Mouse (Mus musculus): ENCODE data around the gene Krtap4-7. TPM values are rescaled to one million over a fixed set of nuclear protein-coding genes. Genes with fewer than 3 reads are reported as not detected.
"Not testable (repeated sequence)": the region's sequence is repeated elsewhere in the genome, so short reads cannot be mapped to it uniquely, and the experiment has no call there.

Gene Krtap4-7
- not detected in 2 replicates for polyA plus RNA-seq (2015; fragmentation: Nextera tagmentation; extraction: Ambion mirVana)

DNA sequence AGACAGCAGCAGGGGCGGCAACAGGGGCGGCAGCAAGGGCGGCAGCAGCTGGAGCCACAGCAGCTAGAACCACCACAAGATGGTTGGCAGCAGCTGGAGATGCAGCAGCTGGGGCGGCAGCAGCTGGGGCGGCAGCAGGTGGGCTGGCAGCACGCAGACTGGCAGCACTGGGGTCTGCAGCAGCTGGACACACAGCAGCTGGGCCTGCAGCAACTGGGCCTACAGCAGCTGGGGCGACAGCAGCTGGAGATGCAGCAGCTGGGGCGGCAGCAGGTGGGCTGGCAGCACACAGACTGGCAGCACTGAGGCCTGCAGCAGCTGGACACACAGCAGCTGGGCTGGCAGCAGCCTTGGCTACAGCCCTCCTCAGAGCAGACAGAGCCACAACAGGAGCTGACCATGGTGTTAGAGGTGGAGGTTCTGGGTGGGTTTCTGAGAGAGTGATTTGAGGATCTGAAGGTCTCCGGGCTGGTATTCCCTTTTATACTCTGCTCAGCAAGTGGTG lies at the start of gene Krtap4-7:
Gene Krtap4-7 (minus strand): TSS at position 455 of the 505 bp plus-strand sequence.
- H3K4me1 ChIP-seq (replicated peaks); H3K4me3 ChIP-seq; ATAC-seq (ENCODE audit: low FRiP score); H3K36me3 ChIP-seq; H3K4me2 ChIP-seq; H3K9ac ChIP-seq; H3K27ac ChIP-seq; H3K9me3 ChIP-seq; H3K27me3 ChIP-seq: not testable (repeated sequence)
- WGBS: 87% methylated on average over 9 of the region's 9 CpGs

DNA sequence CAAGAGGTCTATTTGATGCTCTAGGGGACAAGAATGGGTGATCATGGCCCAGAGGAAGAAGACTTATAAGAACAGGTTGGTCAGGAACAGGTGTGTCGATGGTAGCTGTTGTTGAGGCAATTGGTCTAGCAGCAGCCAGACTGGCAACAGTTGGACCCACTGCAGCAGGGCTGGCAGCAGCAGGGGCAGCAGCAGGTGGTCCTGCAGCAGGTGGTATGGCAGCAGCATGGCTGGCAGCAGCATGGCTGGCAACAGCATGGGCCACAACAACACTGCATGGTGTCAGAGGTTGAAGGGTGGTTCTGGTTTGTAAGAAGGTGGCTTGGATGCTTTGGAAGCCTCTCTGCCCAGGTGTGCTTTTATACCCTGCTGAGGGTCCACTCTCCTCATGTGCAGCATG lies 46.6 kb upstream of the Krtap4-7 start, which contains the start of gene Gm14190:
Gene Gm14190 (minus strand): TSS at position 278 of the 400 bp plus-strand sequence.
- H3K36me3 ChIP-seq: no peaks in the 10 kb centered on the region
- no peaks in the 10 kb centered on the region for H3K9me3 ChIP-seq
- H3K9ac ChIP-seq: no peak within 1 kb of the TSS
- no peak within 1 kb of the TSS for H3K27ac ChIP-seq
- WGBS: 84% methylated on average over 1 of the region's 1 CpGs
- ATAC-seq (ENCODE audit: low FRiP score): no peak
- no peak within 1 kb of the TSS for H3K4me3 ChIP-seq
- H3K4me1 ChIP-seq (replicated peaks): no peaks in the 10 kb centered on the region
- no peak within 1 kb of the TSS for H3K4me2 ChIP-seq
- no peaks in the 10 kb centered on the region for H3K27me3 ChIP-seq

DNA sequence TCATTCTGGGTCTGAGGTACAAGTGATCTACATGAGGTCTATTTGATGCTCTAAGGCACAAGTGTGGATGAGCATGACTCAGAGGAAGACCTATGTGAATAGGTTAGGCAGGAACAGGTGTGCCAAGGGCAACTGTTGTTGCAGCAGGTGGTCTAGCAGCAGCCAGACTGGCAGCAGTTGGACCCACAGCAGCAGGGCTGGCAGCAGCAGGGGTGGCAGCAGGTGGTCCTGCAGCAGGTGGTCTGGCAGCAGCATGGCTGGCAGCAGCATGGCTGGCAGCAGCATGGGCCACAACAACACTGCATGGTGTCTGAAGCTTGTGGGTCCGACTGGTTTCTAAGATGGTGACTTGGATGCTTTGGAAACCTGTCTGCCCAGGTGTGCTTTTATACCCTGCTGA lies 41.3 kb upstream of the Krtap4-7 start:
- H3K4me1 ChIP-seq (replicated peaks); H3K4me2 ChIP-seq; H3K27ac ChIP-seq; H3K36me3 ChIP-seq; ATAC-seq (ENCODE audit: low FRiP score); H3K27me3 ChIP-seq; H3K9ac ChIP-seq; H3K9me3 ChIP-seq; H3K4me3 ChIP-seq: not testable (repeated sequence)
- 85% methylated on average over 1 of the region's 1 CpGs for WGBS

DNA sequence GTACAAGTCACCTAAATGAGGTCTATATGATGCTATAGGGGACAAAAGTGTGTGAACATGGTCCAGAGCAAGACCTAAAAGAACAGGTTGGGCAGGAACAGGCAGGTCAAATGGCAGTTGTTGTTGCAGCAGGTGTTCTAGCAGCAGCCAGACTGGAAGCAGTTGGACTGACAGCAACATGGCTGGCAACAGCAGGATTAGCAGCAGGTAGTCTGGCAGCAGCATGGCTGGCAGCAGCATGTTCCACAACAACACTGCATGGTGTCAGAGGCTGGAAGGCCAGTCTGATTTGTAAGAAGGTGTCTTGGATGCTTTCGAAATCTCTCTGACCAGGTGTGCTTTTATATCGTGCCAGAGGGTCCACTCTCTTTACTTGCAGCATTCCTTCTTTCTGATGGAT lies 39.6 kb upstream of the Krtap4-7 start:
- Histone ChIP-seq H3K9me3 (no peaks in the 10 kb centered on the region), H3K36me3 (no peaks in the 10 kb centered on the region), H3K27me3 (no peaks in the 10 kb centered on the region), H3K4me1 (replicated peaks) (no peaks in the 10 kb centered on the region), H3K4me2 (no peak overlapping the region), H3K4me3 (no peak overlapping the region), H3K27ac (no peak overlapping the region), H3K9ac (no peak overlapping the region)
- WGBS: 90% methylated on average over 2 of the region's 2 CpGs
- no peak for ATAC-seq (ENCODE audit: low FRiP score)

DNA sequence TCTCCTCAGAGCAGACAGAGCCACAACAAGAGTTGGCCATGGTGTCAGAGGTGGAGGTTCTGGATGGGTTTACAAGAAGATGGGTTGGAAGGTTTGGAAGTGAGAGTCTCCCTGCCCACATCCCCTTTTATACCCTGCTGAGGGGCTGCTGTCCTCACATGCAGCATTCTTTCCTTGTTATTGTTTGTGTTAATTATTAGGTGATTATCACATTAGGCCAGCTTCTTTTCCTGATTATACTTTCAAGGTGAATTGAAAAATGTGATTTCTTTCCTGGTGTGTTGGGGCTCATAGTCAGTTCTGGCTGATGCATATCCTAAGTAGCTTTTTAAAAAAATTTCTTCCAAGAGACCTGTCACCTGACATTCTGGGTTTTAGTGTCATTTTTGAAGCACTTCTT lies 22.0 kb upstream of the Krtap4-7 start, which contains the start of gene Krtap4-6:
Gene Krtap4-6 (minus strand): TSS at position 101 of the 400 bp plus-strand sequence.
- no peak for ATAC-seq (ENCODE audit: low FRiP score)
- no peaks in the 10 kb centered on the region for H3K9me3 ChIP-seq
- H3K27me3 ChIP-seq: no peaks in the 10 kb centered on the region
- H3K4me2 ChIP-seq: no peak within 1 kb of the TSS
- H3K4me1 ChIP-seq (replicated peaks): no peaks in the 10 kb centered on the region
- H3K9ac ChIP-seq: no peak within 1 kb of the TSS
- no peaks in the 10 kb centered on the region for H3K36me3 ChIP-seq
- no peak within 1 kb of the TSS for H3K4me3 ChIP-seq
- no peak within 1 kb of the TSS for H3K27ac ChIP-seq

DNA sequence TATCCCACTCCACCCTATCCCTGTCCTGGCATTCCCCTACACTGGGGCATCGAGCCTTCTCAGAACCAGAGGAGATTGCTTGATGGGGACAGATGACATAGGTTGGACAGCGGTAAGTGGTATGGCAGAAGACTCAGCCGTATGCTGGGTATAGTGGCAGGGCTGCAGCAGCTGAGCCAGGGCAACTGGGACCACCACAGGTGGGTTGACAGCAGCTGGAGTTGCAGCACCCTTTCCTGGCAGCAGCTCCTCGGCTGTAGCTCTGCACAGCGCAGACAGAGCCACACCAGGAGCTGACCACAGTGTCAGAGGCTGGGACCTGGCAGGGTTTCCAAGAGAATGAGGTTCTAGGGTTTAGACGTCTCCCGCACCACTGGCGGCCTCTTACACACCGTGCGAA lies 18.9 kb upstream of the Krtap4-7 start:
- no peak for ATAC-seq (ENCODE audit: low FRiP score)
- no peak overlapping the region for H3K4me2 ChIP-seq
- no peaks in the 10 kb centered on the region for H3K36me3 ChIP-seq
- no peak overlapping the region for H3K4me3 ChIP-seq
- 85% methylated on average over 10 of the region's 10 CpGs for WGBS
- no peaks in the 10 kb centered on the region for H3K9me3 ChIP-seq
- no peak overlapping the region for H3K27ac ChIP-seq
- H3K27me3 ChIP-seq: no peaks in the 10 kb centered on the region
- no peak overlapping the region for H3K9ac ChIP-seq
- no peaks in the 10 kb centered on the region for H3K4me1 ChIP-seq (replicated peaks)

DNA sequence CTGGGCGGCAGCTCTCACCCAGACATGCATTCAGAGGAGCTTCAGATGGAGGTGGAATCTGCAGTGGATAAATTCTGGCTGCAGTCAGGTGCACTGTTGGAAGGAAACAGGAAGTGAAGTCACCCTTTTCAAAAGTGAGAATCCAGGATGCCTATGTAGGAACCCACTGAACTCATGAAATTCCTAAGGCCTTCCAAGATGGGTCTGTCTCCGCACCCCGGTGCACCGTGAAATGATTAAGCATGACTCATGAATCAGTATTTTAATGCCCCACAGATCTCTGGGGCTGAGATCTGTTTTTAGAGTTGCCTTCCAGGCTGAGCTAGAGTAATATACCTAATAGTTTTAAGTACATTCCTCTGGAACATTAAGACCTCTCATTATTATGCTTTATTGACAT lies 15.4 kb upstream of the Krtap4-7 start:
- H3K4me2 ChIP-seq: no peak overlapping the region
- H3K4me1 ChIP-seq (replicated peaks): no peaks in the 10 kb centered on the region
- H3K4me3 ChIP-seq: no peak overlapping the region
- no peaks in the 10 kb centered on the region for H3K36me3 ChIP-seq
- H3K9ac ChIP-seq: no peak overlapping the region
- 92% methylated on average over 4 of the region's 4 CpGs for WGBS
- no peaks in the 10 kb centered on the region for H3K27me3 ChIP-seq
- no peak for ATAC-seq (ENCODE audit: low FRiP score)
- H3K9me3 ChIP-seq: no peaks in the 10 kb centered on the region
- H3K27ac ChIP-seq: no peak overlapping the region

DNA sequence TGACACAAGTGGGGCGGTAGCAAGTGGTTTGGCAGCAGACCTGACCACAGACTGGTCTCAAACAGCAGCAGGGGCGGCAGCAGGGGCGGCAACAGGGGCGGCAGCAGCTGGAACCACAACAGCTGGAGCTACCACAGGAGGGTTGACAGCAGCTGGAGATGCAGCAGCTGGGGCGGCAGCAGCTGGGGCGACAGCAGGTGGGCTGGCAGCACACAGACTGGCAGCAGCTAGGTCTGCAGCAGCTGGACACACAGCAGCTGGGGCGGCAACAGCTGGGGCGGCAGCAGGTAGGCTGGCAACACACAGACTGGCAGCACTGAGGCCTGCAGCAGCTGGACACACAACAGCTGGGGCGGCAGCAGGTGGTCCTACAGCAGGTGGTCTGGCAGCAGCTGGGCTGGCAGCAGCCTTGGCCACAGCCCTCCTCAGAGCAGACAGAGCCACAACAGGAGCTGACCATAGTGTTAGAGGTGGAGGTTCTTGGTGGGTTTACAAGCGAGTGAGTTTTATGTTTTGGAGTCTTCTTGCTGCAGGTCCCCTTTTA lies 14.7 kb upstream of the Krtap4-7 start, which contains the start of gene Gm11563:
Gene Gm11563 (minus strand): TSS at position 494 of the 544 bp plus-strand sequence.
- ATAC-seq (ENCODE audit: low FRiP score); H3K4me2 ChIP-seq; H3K36me3 ChIP-seq; H3K27me3 ChIP-seq; H3K4me1 ChIP-seq (replicated peaks); H3K9ac ChIP-seq; H3K27ac ChIP-seq; H3K9me3 ChIP-seq; H3K4me3 ChIP-seq: not testable (repeated sequence)
- WGBS: 71% methylated on average over 10 of the region's 10 CpGs

DNA sequence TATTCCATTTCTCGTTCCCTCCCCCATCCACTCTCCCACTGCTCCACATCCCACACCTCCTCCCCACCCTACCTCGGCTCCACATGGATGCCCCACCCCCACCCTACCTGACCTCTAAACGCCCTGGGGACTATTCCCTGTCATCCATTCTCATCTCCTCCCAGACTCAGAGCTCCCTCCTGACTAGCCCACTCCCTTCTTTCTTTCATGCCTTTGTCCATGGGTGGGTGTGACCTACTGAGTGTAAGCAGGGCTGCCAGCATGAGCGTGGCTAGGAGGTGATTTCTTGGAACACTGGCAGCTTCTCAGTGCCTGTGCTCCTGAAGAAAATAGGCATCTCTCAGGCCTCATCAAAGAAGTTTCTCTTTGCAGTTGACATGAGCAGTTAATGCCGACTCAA lies 13.2 kb upstream of the Krtap4-7 start:
- no peaks in the 10 kb centered on the region for H3K27me3 ChIP-seq
- H3K4me1 ChIP-seq (replicated peaks): no peaks in the 10 kb centered on the region
- H3K4me3 ChIP-seq: no peak overlapping the region
- no peak overlapping the region for H3K9ac ChIP-seq
- H3K27ac ChIP-seq: no peak overlapping the region
- ATAC-seq (ENCODE audit: low FRiP score): no peak
- WGBS: 52% methylated on average over 5 of the region's 5 CpGs
- no peaks in the 10 kb centered on the region for H3K9me3 ChIP-seq
- H3K4me2 ChIP-seq: no peak overlapping the region
- no peaks in the 10 kb centered on the region for H3K36me3 ChIP-seq

DNA sequence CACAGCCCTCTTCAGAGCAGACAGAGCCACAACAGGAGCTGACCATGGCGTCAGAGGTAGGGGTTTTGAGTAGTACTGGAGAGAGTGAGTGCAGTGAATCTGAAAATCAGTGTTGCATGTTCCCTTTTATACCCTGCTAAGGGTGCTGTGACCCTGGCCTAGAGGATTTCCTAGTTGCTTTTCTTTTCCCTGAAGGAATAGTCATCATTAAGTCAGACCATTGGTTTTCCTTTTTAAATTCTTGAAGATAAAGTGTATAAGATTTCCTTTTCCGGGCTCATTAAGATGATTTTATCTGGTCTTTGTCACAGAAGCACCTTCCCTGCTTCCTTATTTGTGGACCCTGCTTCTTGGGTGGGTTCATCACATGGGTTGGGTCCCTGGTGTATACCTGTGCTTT lies 6.2 kb upstream of the Krtap4-7 start, which contains the start of gene Gm11555:
Gene Gm11555 (minus strand): TSS at position 101 of the 400 bp plus-strand sequence.
- Histone ChIP-seq H3K4me1 (replicated peaks) (no peaks in the 10 kb centered on the region), H3K27me3 (no peaks in the 10 kb centered on the region)
- 90% methylated on average over 2 of the region's 2 CpGs for WGBS

DNA sequence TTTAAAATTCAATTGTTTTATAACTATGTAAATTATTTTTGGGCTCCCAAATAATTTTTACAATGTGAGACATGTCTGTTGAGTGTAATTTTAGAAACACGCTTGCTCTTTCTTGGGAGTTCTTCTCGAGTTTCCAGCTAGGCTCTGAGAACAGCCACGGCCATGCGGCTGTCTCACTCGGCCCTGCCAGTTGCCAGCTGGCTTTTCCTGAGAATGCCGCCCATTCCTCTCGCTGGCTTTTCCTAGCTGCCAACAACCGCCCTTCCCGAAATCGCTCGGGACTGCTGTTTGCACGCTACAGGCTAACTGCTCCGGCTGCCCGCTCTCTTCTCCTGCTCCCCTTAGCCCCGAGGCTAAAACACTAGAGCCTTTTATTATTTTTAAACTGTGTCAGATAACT lies 2.6 kb upstream of the Krtap4-7 start:
- no peaks in the 10 kb centered on the region for H3K9me3 ChIP-seq
- no peak for ATAC-seq (ENCODE audit: low FRiP score)
- no peaks in the 10 kb centered on the region for H3K36me3 ChIP-seq
- H3K9ac ChIP-seq: no peak overlapping the region
- no peak overlapping the region for H3K27ac ChIP-seq
- no peak overlapping the region for H3K4me3 ChIP-seq
- H3K27me3 ChIP-seq: no peaks in the 10 kb centered on the region
- WGBS: 88% methylated on average over 15 of the region's 15 CpGs
- H3K4me2 ChIP-seq: no peak overlapping the region
- H3K4me1 ChIP-seq (replicated peaks): no peaks in the 10 kb centered on the region

More for the DNA sequence above, 6.2 kb upstream of the Krtap4-7 start, which contains the start of gene Gm11555:
- no peak within 1 kb of the TSS for H3K27ac ChIP-seq
- no peak within 1 kb of the TSS for H3K9ac ChIP-seq
- no peaks in the 10 kb centered on the region for H3K9me3 ChIP-seq
- no peak for ATAC-seq (ENCODE audit: low FRiP score)
- H3K4me2 ChIP-seq: no peak within 1 kb of the TSS
- no peak within 1 kb of the TSS for H3K4me3 ChIP-seq
- H3K36me3 ChIP-seq: no peaks in the 10 kb centered on the region

DNA sequence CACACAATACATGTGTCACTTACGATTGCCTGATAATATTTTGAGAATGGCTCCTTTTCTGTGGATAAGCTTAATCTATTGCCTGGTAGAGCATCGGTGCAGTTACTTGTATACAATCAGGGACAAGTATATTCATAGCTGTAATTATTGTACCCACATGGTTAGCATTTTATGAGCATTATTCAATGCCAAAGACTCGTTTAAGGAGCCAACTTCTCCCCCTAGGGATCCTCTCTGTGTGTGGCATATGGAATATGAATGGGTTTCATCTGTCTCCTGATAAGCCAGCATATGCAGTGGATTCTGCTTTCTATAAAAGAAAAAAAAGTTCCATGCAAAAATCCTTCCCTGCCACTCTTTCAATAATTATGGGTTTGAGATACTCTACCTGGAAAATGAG lies 462 bp upstream of the Krtap4-7 start:
- Histone ChIP-seq H3K9ac (no peak overlapping the region), H3K27ac (no peak overlapping the region), H3K4me1 (replicated peaks) (no peaks in the 10 kb centered on the region), H3K9me3 (no peaks in the 10 kb centered on the region), H3K27me3 (no peaks in the 10 kb centered on the region), H3K36me3 (no peaks in the 10 kb centered on the region), H3K4me3 (no peak overlapping the region), H3K4me2 (no peak overlapping the region)
- WGBS: 66% methylated on average over 3 of the region's 3 CpGs
- no peak for ATAC-seq (ENCODE audit: low FRiP score)

DNA sequence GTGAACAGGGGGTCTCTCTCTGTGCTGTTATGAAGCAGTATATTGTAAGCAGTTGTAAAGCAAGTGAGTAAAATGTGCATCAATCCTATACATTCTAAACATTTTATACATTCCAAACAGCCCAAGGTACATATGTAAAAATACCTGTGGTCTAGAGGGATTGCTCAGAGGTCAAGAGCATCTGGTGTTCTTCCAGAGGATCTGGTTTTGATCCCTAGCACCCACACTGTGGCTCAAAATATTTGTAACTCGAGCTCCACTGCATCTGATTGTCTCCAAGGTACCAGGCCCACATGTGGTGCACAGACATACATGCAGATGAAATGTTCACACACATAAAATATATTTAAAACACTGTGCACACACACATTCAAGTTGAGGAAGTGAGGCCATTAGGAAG lies 3.0 kb downstream of the Krtap4-7 start:
- H3K36me3 ChIP-seq: no peaks in the 10 kb centered on the region
- H3K9ac ChIP-seq: no peak overlapping the region
- 63% methylated on average over 1 of the region's 1 CpGs for WGBS
- no peaks in the 10 kb centered on the region for H3K9me3 ChIP-seq
- no peaks in the 10 kb centered on the region for H3K27me3 ChIP-seq
- no peak for ATAC-seq (ENCODE audit: low FRiP score)
- H3K4me1 ChIP-seq (replicated peaks): no peaks in the 10 kb centered on the region
- H3K4me2 ChIP-seq: no peak overlapping the region
- no peak overlapping the region for H3K27ac ChIP-seq
- H3K4me3 ChIP-seq: no peak overlapping the region
